Mouse (Mus musculus) olfactory bulb, adult 2 months (tissue): ENCODE data around the gene Palm3.

ENCODE experiments used
- CTCF ChIP-seq: fragments of 200-500 bp; IDR thresholded peaks from 2 replicates; pipeline ENCODE4 v1.5.1; 2012; ENCODE audit warnings: low read depth, mild to moderate bottlenecking, low read length, moderate library complexity; ENCODE audit not compliant: insufficient read depth
- POLR2A ChIP-seq: fragments of 200-500 bp; IDR thresholded peaks from 2 replicates; pipeline ENCODE4 v1.6.1; 2012; ENCODE audit warnings: mild to moderate bottlenecking, low read depth, low read length, moderate library complexity; ENCODE audit not compliant: insufficient read depth

- TF ChIP-seq POLR2A: no peak
- TF ChIP-seq CTCF: no peak
Measured at GRCm38 (mm10) chr8:84011705-84012498, 9.4 kb upstream of the Palm3 start, which contains the start of gene 2210011C24Rik.
